Mouse (Mus musculus): ENCODE measurements at regions not wholly inside any gene's neighbourhood (a gene's known extent, or its start where the extent isn't known, plus 50 kb on each side); places are given as distances from the start of the nearest gene placed in this dataset.
A peak's percentile ranks its signal among the peaks of the same experiment; 100 is the strongest.
"Not testable (repeated sequence)": the region's sequence is repeated elsewhere in the genome, so short reads cannot be mapped to it uniquely, and the experiment has no call there.

GRCm38 (mm10) chr3:59563486-59564006 lies 166.0 kb upstream of the Gm5538 start:
- DNase-seq; intact Hi-C loops (cut with DNase I): not testable (repeated sequence)

GRCm38 (mm10) chr3:59542621-59543020 lies 187.0 kb upstream of the Gm5538 start:
- intact Hi-C loops (cut with DNase I): no loop called here
- no peak for DNase-seq

DNA sequence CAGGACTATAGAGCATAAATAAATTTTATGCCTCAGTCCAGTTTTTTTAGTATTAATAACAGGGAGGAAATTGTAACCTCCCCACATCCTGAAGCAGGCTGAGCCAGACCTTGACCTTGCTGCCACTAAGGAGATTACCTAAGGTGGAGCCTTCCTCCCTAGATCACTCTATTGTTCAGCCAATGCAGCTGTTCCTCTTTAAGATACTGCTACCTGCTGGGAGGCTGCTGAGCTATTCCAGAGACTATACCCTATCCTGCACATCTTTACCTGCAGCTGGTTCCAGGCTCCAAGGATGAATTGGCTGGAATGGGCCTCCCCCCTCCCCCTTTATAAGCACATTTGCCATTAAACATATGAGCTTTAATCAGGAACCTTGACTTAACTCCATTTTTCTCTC lies 189.0 kb upstream of the Gm5538 start:
- DNase-seq; intact Hi-C loops (cut with DNase I): not testable (repeated sequence)

GRCm38 (mm10) chr3:59539893-59540292 lies 189.7 kb upstream of the Gm5538 start:
- DNase-seq; intact Hi-C loops (cut with DNase I): not testable (repeated sequence)

DNA sequence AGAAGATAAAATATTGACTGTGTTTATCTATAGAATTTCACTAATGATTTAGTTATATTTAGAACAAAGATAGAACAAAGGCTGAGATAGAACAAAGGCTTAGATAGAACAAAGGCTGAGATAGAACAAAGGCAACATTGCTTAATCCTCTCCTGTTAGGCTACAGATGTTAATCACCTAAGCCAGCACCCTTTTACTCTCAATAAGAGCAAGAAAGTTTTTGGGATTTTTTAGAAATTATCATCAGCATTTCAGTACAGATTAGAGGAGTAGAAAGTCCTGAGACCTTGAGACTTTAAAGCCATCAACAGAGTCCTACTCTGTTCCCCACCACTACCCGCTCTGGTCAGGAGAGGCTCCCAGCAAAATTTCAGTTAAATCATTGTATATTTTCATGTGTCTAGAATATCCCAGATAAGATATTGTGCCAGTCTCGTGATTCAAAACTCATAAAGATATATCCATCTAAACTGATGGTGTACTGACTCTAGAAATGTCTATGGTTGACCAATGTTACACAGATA lies 187.2 kb upstream of the Igsf10 start:
- no peak for DNase-seq
- intact Hi-C loops (cut with DNase I): no loop called here

DNA sequence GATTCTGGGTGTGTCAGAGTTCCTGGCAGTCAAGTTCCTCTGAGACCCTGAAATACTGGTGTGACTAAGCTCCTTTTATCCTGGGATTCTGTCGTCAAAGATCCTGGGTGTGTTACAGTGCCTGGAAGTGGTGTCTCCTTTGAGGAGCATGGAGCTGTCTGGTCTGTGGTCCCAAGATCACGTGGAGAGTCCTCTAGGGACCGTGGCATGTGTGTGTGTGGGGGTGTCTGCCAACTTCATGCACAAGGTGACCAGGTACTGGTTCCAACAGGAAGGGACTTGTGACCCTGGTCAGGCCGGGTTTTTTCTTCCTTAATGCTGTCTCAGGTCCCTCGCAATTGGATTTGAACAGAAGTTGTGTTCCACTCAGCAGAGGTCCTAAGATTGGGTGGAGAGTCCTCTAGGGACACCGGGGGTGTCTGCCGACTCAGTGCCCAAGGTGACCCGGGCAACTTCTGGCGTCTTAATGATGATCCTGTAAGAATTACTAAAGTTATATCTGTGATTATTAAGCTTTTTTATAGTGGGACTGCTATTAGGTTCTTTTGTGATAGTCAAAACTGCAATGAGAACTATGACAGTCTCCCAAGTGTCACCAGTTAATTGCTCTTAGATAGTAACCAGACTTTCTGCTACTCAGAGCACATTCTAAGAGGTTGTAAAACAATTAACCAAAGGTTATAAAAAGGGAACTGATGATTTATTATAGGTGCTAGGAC lies 186.6 kb upstream of the Igsf10 start:
- no peak for DNase-seq
- intact Hi-C loops (cut with DNase I): no loop called here

DNA sequence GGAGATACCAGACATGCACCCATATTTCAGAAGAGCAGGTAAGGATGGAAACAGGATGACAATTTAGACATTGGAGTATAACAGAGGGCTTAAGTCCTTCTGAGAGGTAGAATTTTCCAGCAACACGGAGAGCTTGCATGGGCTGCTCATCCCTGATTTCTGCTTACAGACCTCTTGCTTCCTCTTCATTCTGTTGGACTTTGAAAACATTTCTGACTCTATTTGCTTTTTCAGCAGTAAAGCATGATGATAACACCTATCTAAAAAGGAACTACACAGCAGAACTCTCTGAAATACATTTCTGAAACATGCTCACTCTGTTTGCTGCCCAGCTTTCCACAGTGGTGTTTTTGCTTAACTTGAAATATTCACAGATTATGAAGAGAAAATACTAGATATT lies 176.6 kb upstream of the Igsf10 start:
- intact Hi-C loops (cut with DNase I): no loop called here
- no peak for DNase-seq

DNA sequence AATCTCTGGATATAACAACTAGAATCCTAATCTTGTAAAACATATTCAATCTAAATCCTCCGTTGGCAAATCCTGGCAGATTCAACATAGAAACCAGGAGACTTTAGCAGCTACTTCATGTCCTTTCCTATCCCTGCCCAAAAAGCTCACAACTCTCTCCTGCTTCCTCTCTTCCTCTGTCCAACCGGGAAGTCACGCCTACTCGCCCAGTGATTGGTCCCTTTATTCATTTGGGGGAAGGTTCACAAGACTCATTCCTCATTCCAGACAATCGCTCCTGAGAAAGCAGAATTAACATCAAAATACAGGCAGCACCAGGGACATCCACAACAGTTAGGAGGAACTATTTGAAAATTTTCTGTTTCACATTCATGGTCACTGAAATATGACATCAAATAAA lies 133.9 kb upstream of the Igsf10 start:
- intact Hi-C loops (cut with DNase I): no loop called here
- no peak for DNase-seq

DNA sequence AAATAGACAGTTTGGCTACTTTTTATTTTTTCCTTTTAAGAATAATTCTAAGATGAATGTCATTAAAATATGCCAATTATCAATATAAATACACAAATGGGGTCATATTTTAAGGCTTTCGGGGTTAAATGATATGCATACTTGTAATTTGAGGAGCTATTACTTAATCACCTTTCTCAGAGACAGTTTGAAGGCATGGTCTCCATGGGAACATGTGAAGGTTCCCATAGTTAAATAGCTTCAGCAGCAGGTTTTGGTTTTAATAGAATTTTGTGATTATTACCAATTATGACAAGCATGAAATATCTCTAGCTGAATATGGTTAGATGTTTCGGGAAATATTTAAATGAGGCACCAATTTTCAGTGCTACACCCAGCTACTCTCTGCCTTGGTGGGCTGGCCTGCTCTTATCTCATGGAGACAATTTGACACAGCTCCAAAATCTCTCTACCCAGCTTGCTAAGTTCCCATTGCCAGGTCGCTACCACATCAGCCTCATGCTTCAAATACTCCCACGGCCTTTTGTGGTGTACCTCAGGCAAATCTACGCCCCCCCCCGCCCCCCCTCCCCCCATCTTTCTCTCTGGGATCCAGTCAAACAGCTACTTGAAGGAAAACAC lies 133.4 kb upstream of the Igsf10 start:
- intact Hi-C loops (cut with DNase I): no loop called here
- DNase-seq: no peak

- intact Hi-C loops (cut with DNase I): no loop called here
Measured at GRCm38 (mm10) chr3:59468956-59469355, 124.8 kb upstream of the Igsf10 start.

GRCm38 (mm10) chr3:59462341-59463158 lies 118.4 kb upstream of the Igsf10 start:
- intact Hi-C loops (cut with DNase I): no loop called here
- no peak for DNase-seq

More at GRCm38 (mm10) chr3:59468956-59469355, 124.8 kb upstream of the Igsf10 start:
- no peak for DNase-seq

DNA sequence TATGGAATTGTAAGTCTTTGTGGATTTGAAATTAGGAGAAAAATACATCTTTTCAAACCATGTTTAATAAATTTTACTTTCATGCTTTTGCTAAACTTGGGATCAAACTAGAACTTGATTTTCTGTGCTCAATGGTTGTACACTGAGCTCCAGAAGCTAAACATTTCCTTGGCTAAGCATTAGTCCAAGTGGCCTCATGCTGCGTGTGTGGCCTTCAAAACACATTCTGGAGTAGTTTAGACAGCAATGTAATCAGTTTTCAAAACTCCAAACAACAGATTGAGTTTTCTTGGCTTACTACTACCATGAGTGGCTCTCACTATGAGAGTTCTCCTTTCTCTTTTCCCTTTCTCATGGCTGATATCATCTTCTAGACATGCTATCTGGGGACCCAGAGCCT lies 112.7 kb upstream of the Igsf10 start:
- no peak for DNase-seq
- intact Hi-C loops (cut with DNase I): no loop called here

- intact Hi-C loops (cut with DNase I): no loop called here
- no peak for DNase-seq
Measured at GRCm38 (mm10) chr3:59451084-59451483, 106.9 kb upstream of the Igsf10 start.

DNA sequence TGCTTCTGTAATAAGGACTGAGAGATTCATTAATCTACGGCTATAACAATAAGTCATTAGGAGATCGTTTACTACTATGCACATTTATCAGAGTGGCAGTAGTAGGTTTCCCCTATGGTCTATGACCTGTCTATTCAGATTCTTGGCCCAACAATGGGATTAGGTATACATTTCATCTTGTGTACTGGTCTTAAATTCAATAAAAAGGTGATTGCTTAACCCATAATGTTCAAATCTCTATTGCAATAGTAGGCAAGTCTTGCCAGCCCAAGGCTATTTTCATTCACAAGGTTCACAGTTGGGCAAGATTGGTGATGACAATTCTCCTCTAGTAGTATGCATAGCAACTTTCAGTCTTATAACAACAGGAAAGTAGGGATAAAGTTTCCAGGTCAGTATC lies 79.4 kb upstream of the Igsf10 start:
- no peak for DNase-seq
- intact Hi-C loops (cut with DNase I): no loop called here

DNA sequence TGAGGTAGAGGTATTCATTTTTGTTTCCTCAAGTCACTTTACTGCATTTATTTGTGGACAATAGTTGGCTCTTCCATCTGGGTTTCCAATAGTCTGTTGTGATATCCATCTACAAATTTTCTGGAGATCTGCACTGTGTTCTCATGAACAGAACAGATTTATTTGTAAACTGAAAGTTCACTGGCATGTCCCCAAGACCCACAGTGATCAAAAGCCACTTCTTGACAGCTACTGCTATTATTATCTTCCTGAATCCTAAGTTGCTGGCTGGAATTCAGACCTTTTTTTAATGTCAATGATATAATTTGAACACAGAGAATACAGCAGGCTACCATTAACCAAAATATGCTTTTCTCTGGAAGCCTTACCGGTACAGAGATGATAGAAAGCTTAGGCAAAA lies 64.9 kb upstream of the Igsf10 start:
- DNase-seq: no peak
- intact Hi-C loops (cut with DNase I): no loop called here

DNA sequence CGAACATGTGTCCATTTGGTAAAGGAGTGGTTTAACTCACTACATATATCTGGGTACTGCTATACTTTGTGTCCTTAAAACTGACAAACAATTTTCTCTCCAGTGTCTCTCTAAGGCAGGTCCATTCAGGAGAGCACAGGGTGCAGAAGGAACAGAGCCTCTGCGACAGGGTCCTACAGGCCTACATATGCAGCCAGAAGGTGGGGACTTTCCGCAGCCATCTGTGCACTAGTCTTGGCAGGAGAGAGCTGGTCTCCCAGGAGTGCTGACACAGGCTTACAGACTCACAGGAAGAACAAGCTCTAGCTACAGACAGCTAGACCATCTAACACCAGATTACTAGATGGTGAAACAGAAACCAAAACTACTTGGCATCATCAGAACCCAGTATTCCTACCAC lies 61.8 kb upstream of the Igsf10 start:
- DNase-seq: peak in 1 of 2 experiments; percentile 4

DNA sequence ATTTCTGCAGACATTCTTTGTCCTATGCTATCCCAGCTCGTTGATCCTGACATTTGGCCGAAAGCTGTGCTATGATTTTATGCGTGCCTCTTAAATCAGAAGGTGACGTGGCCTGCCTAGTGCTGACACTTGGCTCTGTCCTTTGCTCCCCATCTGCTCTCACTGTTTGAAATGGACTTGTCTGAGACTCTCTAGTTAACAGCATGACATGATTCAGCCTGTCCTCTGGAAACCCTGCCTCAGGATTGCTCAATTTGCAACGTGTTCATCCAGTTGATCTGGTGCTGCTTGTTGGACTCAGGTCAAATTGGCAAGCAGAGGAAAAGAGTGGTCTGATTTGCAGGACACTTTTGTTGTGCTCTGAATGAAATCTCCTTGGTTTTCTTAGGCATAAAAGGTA lies 57.7 kb upstream of the Igsf10 start:
- peak; percentile 60 to 67 for DNase-seq
- intact Hi-C loops (cut with DNase I): no loop called here

More for the DNA sequence above, 61.8 kb upstream of the Igsf10 start:
- intact Hi-C loops (cut with DNase I): no loop called here

DNA sequence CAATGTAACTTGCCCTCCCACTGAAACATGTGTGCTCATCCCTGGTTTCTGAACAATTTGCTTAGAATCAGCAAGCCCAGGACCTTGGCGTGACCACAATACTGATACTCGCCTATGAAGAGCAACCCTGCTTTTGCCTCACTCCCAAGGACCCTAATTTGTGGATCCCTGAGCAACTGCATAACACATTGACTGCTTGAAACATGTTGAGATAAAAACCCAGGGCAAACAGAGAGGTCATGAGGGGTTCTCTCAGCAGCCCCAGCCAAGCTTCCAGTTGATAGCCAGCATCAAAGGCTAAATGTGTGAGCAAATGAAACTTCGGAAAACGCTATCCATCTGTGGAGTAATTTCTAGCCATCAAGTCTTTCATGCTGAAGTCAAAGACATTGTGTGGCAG lies 57.2 kb upstream of the Igsf10 start:
- peak in 1 of 2 experiments; percentile 7 for DNase-seq

More for the DNA sequence above, 57.2 kb upstream of the Igsf10 start:
- intact Hi-C loops (cut with DNase I): no loop called here

All from heart, postnatal 14 days (tissue).